Mouse (Mus musculus): ENCODE measurements at regions not wholly inside any gene's neighbourhood (a gene's known extent, or its start where the extent isn't known, plus 50 kb on each side); places are given as distances from the start of the nearest gene placed in this dataset.

DNA sequence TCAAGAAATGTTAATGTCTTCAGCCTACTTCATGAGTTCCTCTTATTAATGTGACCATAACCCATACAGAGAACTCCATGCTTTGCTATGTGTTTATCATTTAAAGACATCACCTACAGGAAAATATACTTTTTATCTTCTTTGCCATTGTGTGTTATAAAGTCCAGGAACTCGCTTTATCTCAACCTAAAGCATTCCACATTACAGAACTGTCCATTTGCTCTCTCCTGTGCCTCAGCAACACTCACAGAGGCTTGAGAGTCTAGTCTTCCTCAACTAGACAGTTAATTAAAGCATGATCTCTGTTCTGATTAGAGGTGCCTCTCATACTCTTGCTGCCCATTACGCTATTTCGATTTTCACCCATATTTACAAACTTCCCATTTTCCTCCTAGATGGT lies 288.4 kb downstream of the Lipi start:
- no peak for DNase-seq

- no peak for DNase-seq
Observed at GRCm38 (mm10) chr16:75292736-75293428, 293.0 kb downstream of the Lipi start.

DNA sequence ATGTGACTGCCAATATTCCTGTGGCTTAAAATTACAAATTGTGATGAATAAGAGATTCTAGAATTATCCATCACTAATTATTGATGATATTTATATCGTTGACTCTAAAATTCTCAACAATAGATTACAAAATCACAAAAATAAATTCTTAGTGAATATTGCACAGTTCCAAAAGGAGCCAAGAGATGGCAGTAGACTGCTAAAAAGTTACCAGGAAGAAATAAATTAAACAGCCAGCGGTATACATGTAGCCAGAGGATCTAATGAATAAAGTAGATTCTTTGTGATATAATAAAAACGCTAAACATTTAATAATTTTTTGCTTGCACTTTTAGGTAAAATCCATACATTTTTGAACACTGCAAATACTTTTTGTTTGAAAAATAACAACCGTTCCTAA lies 294.7 kb downstream of the Lipi start:
- DNase-seq: no peak

DNA sequence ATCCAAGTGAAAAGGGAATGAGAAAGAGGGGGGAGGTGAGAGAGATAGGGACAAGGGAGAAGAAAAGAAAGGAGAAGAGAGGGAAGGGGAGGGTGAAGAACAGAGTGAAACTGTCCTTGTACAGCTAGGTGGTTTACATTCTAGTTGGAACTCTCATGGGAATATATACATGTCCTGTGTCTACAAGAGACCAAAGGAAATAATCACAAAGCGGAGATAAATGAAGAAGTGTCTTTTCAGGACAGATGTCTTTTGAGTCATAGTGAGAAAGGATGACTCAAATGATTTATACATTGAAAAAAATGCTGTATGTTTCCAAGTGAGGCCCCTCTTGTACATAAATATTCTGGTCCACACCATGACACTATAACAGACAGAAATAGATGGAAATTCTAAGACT lies 298.7 kb downstream of the Lipi start:
- no peak for DNase-seq

- no peak for DNase-seq
Observed at GRCm38 (mm10) chr16:75285811-75286210, 300.1 kb downstream of the Lipi start.

DNA sequence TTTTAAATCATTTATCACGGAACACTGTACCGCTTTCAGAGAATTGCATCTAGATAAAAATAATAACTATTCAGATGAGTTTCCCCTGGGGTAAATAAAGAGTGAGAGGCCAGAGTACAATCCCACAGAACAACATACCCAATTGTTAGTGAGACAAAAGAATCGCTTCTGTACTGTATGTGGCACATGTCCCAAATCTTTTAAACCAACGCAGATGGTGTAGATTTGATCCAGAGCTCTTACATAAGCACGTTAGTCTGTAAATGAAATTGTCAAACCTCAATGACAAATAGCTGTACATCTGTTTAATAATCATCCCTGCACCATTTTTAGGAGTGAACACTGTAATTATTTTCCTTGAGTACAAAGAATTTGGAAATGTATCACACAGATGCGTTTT lies 322.0 kb downstream of the Lipi start:
- DNase-seq: no peak

DNA sequence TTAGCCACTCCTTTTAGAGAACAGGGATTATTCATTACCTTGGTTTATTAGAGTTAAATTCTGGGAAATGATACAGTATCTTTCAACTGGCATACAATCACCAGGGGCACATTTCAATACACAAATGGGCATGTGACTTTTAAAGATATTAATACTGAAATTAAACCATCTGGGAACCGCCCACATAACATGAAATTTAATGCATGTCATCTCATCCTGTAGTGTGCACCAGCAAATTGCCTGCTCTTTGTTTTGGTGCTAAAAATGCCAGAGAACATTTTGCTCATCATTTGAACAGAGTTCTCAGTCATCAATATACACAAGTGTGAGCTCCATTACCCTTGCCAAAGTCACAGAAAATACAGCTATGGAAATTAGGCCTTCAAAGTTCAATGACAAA lies 330.9 kb downstream of the Lipi start:
- DNase-seq: no peak

GRCm38 (mm10) chr16:75249170-75249569 lies 336.7 kb downstream of the Lipi start:
- DNase-seq: no peak

DNA sequence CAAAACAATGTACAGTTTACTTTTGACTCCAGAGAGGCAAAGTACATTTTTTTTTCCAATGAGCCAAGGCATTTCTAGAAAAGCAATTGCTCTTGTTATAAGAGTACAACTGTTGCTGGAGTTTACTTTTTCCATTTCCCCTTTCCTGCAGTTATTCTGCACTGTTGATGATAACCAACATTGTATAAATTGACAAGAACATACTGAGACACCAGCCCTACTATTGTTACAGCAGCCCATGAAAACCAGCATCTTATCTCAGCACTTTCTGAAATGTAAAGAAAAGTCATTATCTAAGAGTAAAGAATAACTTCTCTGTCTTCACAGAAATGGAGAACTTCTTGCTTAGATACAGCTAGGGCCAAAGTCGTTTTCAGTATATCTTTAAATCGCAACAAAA lies 345.5 kb downstream of the Lipi start:
- no peak for DNase-seq

GRCm38 (mm10) chr16:75232133-75232532 lies 353.7 kb downstream of the Lipi start:
- DNase-seq: peak; percentile 48

GRCm38 (mm10) chr16:75193404-75193803 lies 392.5 kb downstream of the Lipi start:
- no peak for DNase-seq

DNA sequence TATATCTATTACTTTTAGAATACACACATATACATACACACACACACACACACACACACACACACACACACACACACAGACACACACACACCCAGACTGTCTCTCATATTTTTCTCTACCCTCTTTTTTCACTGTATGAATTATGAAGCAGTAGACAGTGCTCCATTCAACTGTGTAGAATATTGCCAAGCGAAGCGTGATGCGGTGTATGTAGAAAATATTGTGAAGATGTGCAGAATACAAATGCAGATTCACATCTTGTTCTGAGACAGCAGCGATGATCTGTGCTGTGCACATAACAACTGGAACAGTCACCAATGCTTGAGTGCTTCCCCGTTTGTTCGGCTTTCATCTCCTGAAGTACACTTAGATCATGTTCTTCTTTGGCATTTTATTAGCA lies 395.5 kb downstream of the Lipi start:
- DNase-seq: no peak

- DNase-seq: no peak
Observed at GRCm38 (mm10) chr16:75166040-75166439, 419.8 kb downstream of the Lipi start.

GRCm38 (mm10) chr16:75164969-75165726 lies 420.7 kb downstream of the Lipi start:
- no peak for DNase-seq

GRCm38 (mm10) chr16:75159740-75160139 lies 426.1 kb downstream of the Lipi start:
- no peak for DNase-seq

DNA sequence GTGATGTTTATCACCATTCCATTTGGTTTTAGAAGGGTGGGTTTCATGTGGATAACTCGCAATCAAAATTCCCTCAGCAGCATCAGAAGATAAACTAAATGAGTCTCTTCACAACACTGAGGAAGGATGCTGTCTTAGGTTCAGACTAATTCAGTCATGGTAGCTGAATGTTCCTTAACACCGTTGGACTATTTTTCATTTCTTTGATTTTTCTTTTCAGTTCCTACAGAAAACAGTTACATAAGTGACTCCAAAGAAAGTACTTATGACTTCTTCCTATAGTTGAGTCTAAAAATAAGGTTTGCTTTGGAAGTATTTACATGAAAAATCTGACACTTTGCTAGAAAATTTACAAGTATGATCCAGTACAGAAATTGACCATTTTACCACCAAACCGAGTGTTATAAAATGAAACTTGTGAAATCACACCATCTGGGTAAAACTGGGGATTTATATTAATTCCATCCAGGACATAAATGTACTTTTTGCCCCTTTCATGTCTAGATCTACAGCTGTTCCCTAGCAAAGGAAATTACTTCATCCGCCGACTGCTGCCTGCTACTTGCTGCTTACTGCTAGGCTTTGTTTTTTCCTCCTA lies 430.3 kb downstream of the Lipi start:
- DNase-seq: peak; percentile 38
